Mouse (Mus musculus) bone marrow, adult 2 months (tissue): Measurements from ENCODE around the gene Nup188.

ENCODE experiments used
- CTCF ChIP-seq: fragments of 200-500 bp; IDR thresholded peaks from 2 replicates; pipeline ENCODE4 v1.5.1; 2011; ENCODE audit warnings: low read length, control low read depth; ENCODE audit not compliant: control insufficient read depth, insufficient read depth
- POLR2A ChIP-seq: fragments of 200-500 bp; IDR thresholded peaks from 2 replicates; pipeline ENCODE4 v1.6.1; 2011; ENCODE audit warnings: low read depth, mild to moderate bottlenecking, control low read depth, low read length, borderline replicate concordance; ENCODE audit not compliant: control insufficient read depth

DNA sequence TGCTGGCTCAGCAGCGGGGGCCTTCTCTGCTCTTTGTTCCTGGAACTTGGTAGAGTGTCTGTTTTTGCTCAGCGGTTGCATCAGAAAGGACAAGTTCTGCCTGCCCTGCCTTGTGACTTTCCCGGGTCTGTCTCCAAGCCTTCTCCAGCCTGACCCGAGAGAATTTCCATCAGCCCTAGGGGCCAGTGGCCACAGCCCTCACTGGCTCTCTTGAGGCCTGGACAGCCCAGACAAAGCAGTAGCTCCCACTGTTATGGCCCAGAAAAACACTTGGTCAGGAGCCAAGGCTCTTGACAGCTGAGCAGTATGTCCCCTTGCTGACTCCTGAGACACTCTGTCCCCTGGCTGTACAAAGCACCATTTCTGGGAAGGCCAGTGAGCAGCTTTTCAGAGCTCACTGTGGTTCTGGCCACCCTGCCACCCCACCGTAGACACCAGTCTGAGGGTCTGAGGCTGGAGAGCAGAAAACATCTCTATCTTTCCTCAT lies 20.4 kb upstream of the Nup188 start, which contains the start of gene Phyhd1:
- TF ChIP-seq CTCF (no peak), POLR2A (no peak)
